Mouse (Mus musculus) olfactory bulb, adult 2 months (tissue): ENCODE results near the gene Smchd1.

Experiments
- CTCF ChIP-seq: fragments of 200-500 bp; IDR thresholded peaks from 2 replicates; pipeline ENCODE4 v1.5.1; 2012; ENCODE audit warnings: low read depth, mild to moderate bottlenecking, low read length, moderate library complexity; ENCODE audit not compliant: insufficient read depth
- POLR2A ChIP-seq: fragments of 200-500 bp; IDR thresholded peaks from 2 replicates; pipeline ENCODE4 v1.6.1; 2012; ENCODE audit warnings: mild to moderate bottlenecking, low read depth, low read length, moderate library complexity; ENCODE audit not compliant: insufficient read depth

GRCm38 (mm10) chr17:71495784-71496183 is 20.6 kb upstream of the Smchd1 start:
- TF ChIP-seq CTCF (no peak), POLR2A (no peak)
